Mouse (Mus musculus) kidney, adult 2 months (tissue): ENCODE measurements at regions not wholly inside any gene's neighbourhood (a gene's known extent, or its start where the extent isn't known, plus 50 kb on each side); places are given as distances from the start of the nearest gene placed in this dataset.

Experiments
- DNase-seq: peaks from one replicate; pipeline ENCODE4 v3.0.0; 2021
- H3K27ac ChIP-seq: fragments of 200-500 bp; 2 replicates; pipeline ENCODE4 v1.5.1; 2012; ENCODE audit warnings: low read depth, low read length, control low read depth, inconsistent platforms; ENCODE audit not compliant: insufficient read depth
- H3K27me3 ChIP-seq: fragments of 200-500 bp; replicated peaks from 2 replicates; pipeline ENCODE4 v1.6.1; 2012; ENCODE audit warnings: mild to moderate bottlenecking, moderate library complexity, low read length, inconsistent platforms; ENCODE audit not compliant: control insufficient read depth, insufficient read depth
- H3K36me3 ChIP-seq: fragments of 200-500 bp; 2 replicates; pipeline ENCODE4 v1.6.1; 2012; ENCODE audit warnings: mild to moderate bottlenecking, moderate library complexity, low read length, inconsistent platforms; ENCODE audit not compliant: control insufficient read depth, insufficient read depth
- H3K4me1 ChIP-seq: fragments of 200-500 bp; 2 replicates; pipeline ENCODE4 v1.6.1; 2011; ENCODE audit warnings: low read length; ENCODE audit not compliant: control insufficient read depth, insufficient read depth
- H3K4me3 ChIP-seq: fragments of 200-500 bp; 2 replicates; pipeline ENCODE4 v1.5.1; 2011; ENCODE audit warnings: mild to moderate bottlenecking, low read depth, low read length, control low read depth; ENCODE audit not compliant: insufficient read depth
- CTCF ChIP-seq: fragments of 200-500 bp; conservative IDR thresholded peaks from 2 replicates; pipeline ENCODE4 v1.5.1; 2011; ENCODE audit warnings: low read depth, mild to moderate bottlenecking, control low read depth, low read length, moderate library complexity, mixed read lengths; ENCODE audit not compliant: insufficient read depth, insufficient read length
- POLR2A ChIP-seq: fragments of 200-500 bp; IDR thresholded peaks from one replicate; pipeline ENCODE4 v1.6.1; 2011; ENCODE audit warnings: low read depth, low read length, control low read depth
- WGBS: fragments of 180-500 bp; shearing (Covaris S2); methylation state at CpG from one replicate; pipeline ENCODE4 v1.1.7; 2018; 5-methylcytosine and 5-hydroxymethylcytosine counted together

- Histone ChIP-seq H3K36me3 (no peaks in the 10 kb centered on the region), H3K4me3 (no peak overlapping the region), H3K27ac (no peak overlapping the region), H3K4me1 (no peaks in the 10 kb centered on the region), H3K27me3 (no peaks in the 10 kb centered on the region; the same call in 1 of the 2 replicates)
- no peak for TF ChIP-seq POLR2A
- TF ChIP-seq CTCF = no peak
- DNase-seq = peak; percentile 1
- 73% methylated on average over 10 of the region's 10 CpGs for WGBS
These were observed 344.7 kb downstream of the Slc4a3 start for GRCm38 (mm10) chr1:75890636-75891276.

GRCm38 (mm10) chr1:75895550-75895949, 349.5 kb downstream of the Slc4a3 start:
- Histone ChIP-seq H3K4me3 (no peak overlapping the region), H3K36me3 (no peaks in the 10 kb centered on the region), H3K27me3 (no peaks in the 10 kb centered on the region), H3K27ac (no peak overlapping the region), H3K4me1 (no peaks in the 10 kb centered on the region)
- TF ChIP-seq CTCF (no peak), POLR2A (no peak)
- 92% methylated on average over 1 of the region's 1 CpGs for WGBS
- DNase-seq = no peak

GRCm38 (mm10) chr1:75901146-75901545, 355.1 kb downstream of the Slc4a3 start:
- 57% methylated on average over 1 of the region's 1 CpGs for WGBS
- no peaks in the 10 kb centered on the region for H3K4me1 ChIP-seq

GRCm38 (mm10) chr1:75905699-75906470, 359.8 kb downstream of the Slc4a3 start:
- H3K4me1 ChIP-seq = no peaks in the 10 kb centered on the region
- H3K27me3 ChIP-seq = no peaks in the 10 kb centered on the region
- no peak for DNase-seq
- H3K36me3 ChIP-seq = no peaks in the 10 kb centered on the region
- 74% methylated on average over 9 of the region's 9 CpGs for WGBS
- H3K27ac ChIP-seq = no peak overlapping the region
- H3K4me3 ChIP-seq = no peak overlapping the region
- no peak for TF ChIP-seq POLR2A
- no peak for TF ChIP-seq CTCF

More at GRCm38 (mm10) chr1:75901146-75901545, 355.1 kb downstream of the Slc4a3 start:
- H3K27me3 ChIP-seq = no peaks in the 10 kb centered on the region
- DNase-seq = no peak
- H3K4me3 ChIP-seq = no peak overlapping the region
- TF ChIP-seq CTCF = no peak
- no peak for TF ChIP-seq POLR2A
- H3K27ac ChIP-seq = no peak overlapping the region
- no peaks in the 10 kb centered on the region for H3K36me3 ChIP-seq

GRCm38 (mm10) chr1:75915311-75915710, 369.2 kb downstream of the Slc4a3 start:
- WGBS = 88% methylated on average over 2 of the region's 2 CpGs
- TF ChIP-seq CTCF (no peak), POLR2A (no peak)
- no peaks in the 10 kb centered on the region for H3K4me1 ChIP-seq

GRCm38 (mm10) chr1:75916181-75916580, 370.1 kb downstream of the Slc4a3 start:
- Histone ChIP-seq H3K27ac (no peak overlapping the region), H3K4me3 (no peak overlapping the region), H3K36me3 (no peaks in the 10 kb centered on the region), H3K27me3 (no peaks in the 10 kb centered on the region), H3K4me1 (no peaks in the 10 kb centered on the region)
- TF ChIP-seq POLR2A = no peak
- no peak for TF ChIP-seq CTCF
- DNase-seq = no peak
- 53% methylated on average over 2 of the region's 2 CpGs for WGBS

More at GRCm38 (mm10) chr1:75915311-75915710, 369.2 kb downstream of the Slc4a3 start:
- H3K36me3 ChIP-seq = no peaks in the 10 kb centered on the region
- H3K4me3 ChIP-seq = no peak overlapping the region
- H3K27me3 ChIP-seq = no peaks in the 10 kb centered on the region
- H3K27ac ChIP-seq = no peak overlapping the region
- DNase-seq = no peak

- H3K27me3 ChIP-seq = no peaks in the 10 kb centered on the region
- no peak overlapping the region for H3K4me3 ChIP-seq
- H3K36me3 ChIP-seq = no peaks in the 10 kb centered on the region
- WGBS = 58% methylated on average over 2 of the region's 2 CpGs
- H3K27ac ChIP-seq = no peak overlapping the region
- no peak for TF ChIP-seq POLR2A
- no peak for TF ChIP-seq CTCF
- H3K4me1 ChIP-seq = no peaks in the 10 kb centered on the region
- DNase-seq = no peak
These were observed 373.1 kb downstream of the Slc4a3 start for GRCm38 (mm10) chr1:75919134-75919533.
